Mouse (Mus musculus): ENCODE measurements around the gene Gtpbp4.
"Not testable (repeated sequence)": the region's sequence is repeated elsewhere in the genome, so short reads cannot be mapped to it uniquely, and the experiment has no call there.

GRCm38 (mm10) chr13:8959554-8959953, 36.3 kb downstream of the Gtpbp4 start:
- not testable (repeated sequence) for TF ChIP-seq POLR2A (IDR thresholded peaks at IDR 0.05; ENCODE audit: insufficient read length, low read depth); MYOG (IDR thresholded peaks at IDR 0.05; ENCODE audit: control insufficient read depth in 1 of 3, insufficient read depth in 1 of 3, insufficient read length in 2 of 3, low read depth in 2 of 3); TCF12 (IDR thresholded peaks at IDR 0.05; ENCODE audit: insufficient read depth, poor library complexity, severe bottlenecking)
